Mouse (Mus musculus) G1E (cell line): Measurements from ENCODE around the gene Mknk2. TPM values are rescaled to one million over a fixed set of nuclear protein-coding genes. Genes with fewer than 3 reads are reported as not detected.
A peak's percentile ranks its signal among the peaks of the same experiment; 100 is the strongest.

Experiments used
- ATAC-seq: 2 replicates; pipeline ENCODE4 v1.8.0; 2016; ENCODE audit warnings: mild to moderate bottlenecking; ENCODE audit not compliant: insufficient number of reproducible peaks, poor library complexity, low FRiP score, severe bottlenecking; ENCODE audit errors: extremely low read depth
- DNase-seq: peaks from one replicate; pipeline ENCODE4 v3.0.0; 2012; ENCODE audit warnings: low spot score
- H3K27me3 ChIP-seq: 2 replicates; pipeline ENCODE4 v1.6.1; 2012; ENCODE audit warnings: mild to moderate bottlenecking, low read length, inconsistent platforms; ENCODE audit not compliant: insufficient read depth
- H3K36me3 ChIP-seq: replicated peaks from 2 replicates; pipeline ENCODE3; 2012; ENCODE audit warnings: mild to moderate bottlenecking, inconsistent platforms
- H3K4me1 ChIP-seq: 2 replicates; pipeline ENCODE4 v1.6.1; 2012; ENCODE audit warnings: low read depth, low read length, inconsistent platforms, mixed read lengths; ENCODE audit not compliant: insufficient read depth
- H3K4me3 ChIP-seq: 2 replicates; pipeline ENCODE4 v1.5.1; 2012; ENCODE audit warnings: low read depth, mild to moderate bottlenecking, inconsistent platforms, low read length, moderate library complexity, mixed read lengths
- H3K9me3 ChIP-seq: replicated peaks from 2 replicates; pipeline ENCODE4 v1.6.1; 2012; ENCODE audit warnings: inconsistent platforms
- CTCF ChIP-seq: IDR thresholded peaks from 2 replicates; pipeline ENCODE4 v1.5.1; 2012; ENCODE audit warnings: low read depth, low read length, inconsistent platforms, mixed read lengths
- GATA1 ChIP-seq: IDR thresholded peaks from 2 replicates; pipeline ENCODE4 v1.6.1; 2012; ENCODE audit warnings: borderline replicate concordance, low read length, inconsistent platforms, mixed read lengths
- GATA2 ChIP-seq: IDR thresholded peaks from 2 replicates; pipeline ENCODE4 v1.6.1; 2012; ENCODE audit warnings: low read depth, low read length, inconsistent platforms, borderline replicate concordance
- POLR2AphosphoS5 ChIP-seq: IDR thresholded peaks from 2 replicates; pipeline ENCODE4 v1.6.1; 2012; ENCODE audit warnings: low read depth, low read length, inconsistent platforms; ENCODE audit not compliant: insufficient replicate concordance
- TAL1 ChIP-seq: conservative IDR thresholded peaks from 2 replicates; pipeline ENCODE4 v1.6.1; 2012; ENCODE audit warnings: low read depth, low read length, inconsistent platforms, mixed read lengths
- polyA plus RNA-seq: library from polyadenylated mRNA; stranded (reverse); fragments of >175 nt; gene quantifications from 2 replicates; pipeline ENCODE4 v1.2.3, GENCODE M21; 2012
- total RNA-seq, 2 experiments: library from RNA; stranded (forward) in 1 of 2; stranded (reverse) in 1 of 2; fragments of 200-1000 nt in 1 of 2; fragments of >200 nt in 1 of 2; fragmentation: Nextera tagmentation in 1 of 2; gene quantifications; 2 replicates each; pipeline ENCODE4 v1.2.3; 2014 to 2017

The Mknk2 gene
- total and polyA plus RNA-seq, 3 experiments, result 70.4 to 455 (median 140) TPM

DNA sequence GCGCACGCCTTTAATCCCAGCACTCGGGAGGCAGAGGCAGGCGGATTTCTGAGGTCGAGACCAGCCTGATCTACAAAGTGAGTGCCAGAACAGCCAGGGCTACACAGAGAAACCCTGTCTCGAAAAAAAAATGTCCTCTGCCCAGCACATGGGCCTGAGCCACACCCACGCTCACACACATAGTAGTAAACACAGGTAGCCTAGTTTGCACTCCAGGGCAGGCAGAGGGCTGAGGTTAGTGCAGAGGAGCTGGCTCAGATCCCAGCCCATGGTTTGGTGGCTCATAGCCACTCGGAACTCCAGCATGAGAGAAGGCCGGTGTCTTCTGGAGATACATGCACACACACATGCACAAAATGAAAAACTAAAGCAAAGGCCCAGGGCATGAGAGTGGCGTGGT, 31.0 kb downstream of the Mknk2 start:
- no peak for DNase-seq
- Histone ChIP-seq H3K36me3 (peaks cover 87% of the 10 kb centered on the region), H3K9me3 (no peaks in the 10 kb centered on the region), H3K4me3 (no peak overlapping the region), H3K4me1 (peaks cover 24% of the 10 kb centered on the region), H3K27me3 (no peaks in the 10 kb centered on the region; the same call in 1 of the 2 replicates)
- TF ChIP-seq TAL1 (no peak), GATA1 (no peak), GATA2 (no peak)
- ATAC-seq, result no peak

GRCm38 (mm10) chr10:80635345-80635744, 42.6 kb downstream of the Mknk2 start:
- peaks cover 6% of the 10 kb centered on the region; the same call in 1 of the 2 replicates for H3K27me3 ChIP-seq
- no peaks in the 10 kb centered on the region for H3K9me3 ChIP-seq
- TF ChIP-seq TAL1, result no peak
- TF ChIP-seq GATA1, result no peak
- no peak overlapping the region for H3K4me3 ChIP-seq
- peaks cover 96% of the 10 kb centered on the region for H3K36me3 ChIP-seq
- DNase-seq (no peak), ATAC-seq (no peak)
- H3K4me1 ChIP-seq, result peaks cover 18% of the 10 kb centered on the region

- peaks cover 93% of the 10 kb centered on the region for H3K36me3 ChIP-seq
- H3K27me3 ChIP-seq, result no peaks in the 10 kb centered on the region
- H3K4me1 ChIP-seq, result peaks cover 68% of the 10 kb centered on the region
- no peaks in the 10 kb centered on the region for H3K9me3 ChIP-seq
- DNase-seq (no peak), ATAC-seq (no peak)
- H3K4me3 ChIP-seq, result no peak overlapping the region
- TF ChIP-seq CTCF (no peak), TAL1 (no peak), GATA2 (no peak), GATA1 (no peak), POLR2AphosphoS5 (no peak)
Measured at GRCm38 (mm10) chr10:80628925-80629324, 49.0 kb downstream of the Mknk2 start.

DNA sequence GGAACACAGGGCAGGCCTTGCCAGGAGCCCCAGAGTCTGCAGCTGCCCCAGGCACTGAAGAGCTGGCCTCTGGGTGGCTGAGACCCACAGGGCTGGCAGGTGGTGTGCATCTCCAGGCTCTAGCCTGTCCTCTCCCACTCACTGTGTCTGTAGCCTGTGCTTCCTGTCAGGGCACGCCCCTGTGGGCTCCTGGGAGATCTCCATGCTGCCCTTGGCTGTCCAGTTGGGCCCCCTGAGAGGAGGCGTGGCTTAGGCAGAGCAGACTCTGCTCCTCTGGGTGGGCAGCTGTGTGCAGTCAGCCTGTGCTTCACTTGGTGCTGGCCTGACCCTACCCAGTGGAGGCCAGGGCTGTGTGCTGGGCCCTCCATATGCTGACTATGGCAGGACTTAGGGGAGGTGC, 50.2 kb downstream of the Mknk2 start:
- ATAC-seq (no peak; the same call in 1 of the 2 replicates), DNase-seq (no peak)
- peaks cover 89% of the 10 kb centered on the region for H3K36me3 ChIP-seq
- no peaks in the 10 kb centered on the region for H3K9me3 ChIP-seq
- TF ChIP-seq GATA2 (no peak), TAL1 (no peak), GATA1 (no peak), POLR2AphosphoS5 (no peak), CTCF (no peak)
- H3K4me3 ChIP-seq, result peak overlapping the region; percentile 3; the same call in 1 of the 2 replicates
- no peaks in the 10 kb centered on the region for H3K27me3 ChIP-seq
- peaks cover 78% of the 10 kb centered on the region for H3K4me1 ChIP-seq

GRCm38 (mm10) chr10:80625764-80626163, 52.1 kb downstream of the Mknk2 start:
- ATAC-seq, result no peak
- no peaks in the 10 kb centered on the region for H3K27me3 ChIP-seq
- no peaks in the 10 kb centered on the region for H3K9me3 ChIP-seq
- peaks cover 70% of the 10 kb centered on the region for H3K36me3 ChIP-seq
- H3K4me3 ChIP-seq, result no peak overlapping the region
- H3K4me1 ChIP-seq, result peaks cover 75% of the 10 kb centered on the region
- TF ChIP-seq CTCF (no peak), POLR2AphosphoS5 (no peak), GATA1 (no peak), GATA2 (no peak), TAL1 (no peak)
- DNase-seq, result no peak

DNA sequence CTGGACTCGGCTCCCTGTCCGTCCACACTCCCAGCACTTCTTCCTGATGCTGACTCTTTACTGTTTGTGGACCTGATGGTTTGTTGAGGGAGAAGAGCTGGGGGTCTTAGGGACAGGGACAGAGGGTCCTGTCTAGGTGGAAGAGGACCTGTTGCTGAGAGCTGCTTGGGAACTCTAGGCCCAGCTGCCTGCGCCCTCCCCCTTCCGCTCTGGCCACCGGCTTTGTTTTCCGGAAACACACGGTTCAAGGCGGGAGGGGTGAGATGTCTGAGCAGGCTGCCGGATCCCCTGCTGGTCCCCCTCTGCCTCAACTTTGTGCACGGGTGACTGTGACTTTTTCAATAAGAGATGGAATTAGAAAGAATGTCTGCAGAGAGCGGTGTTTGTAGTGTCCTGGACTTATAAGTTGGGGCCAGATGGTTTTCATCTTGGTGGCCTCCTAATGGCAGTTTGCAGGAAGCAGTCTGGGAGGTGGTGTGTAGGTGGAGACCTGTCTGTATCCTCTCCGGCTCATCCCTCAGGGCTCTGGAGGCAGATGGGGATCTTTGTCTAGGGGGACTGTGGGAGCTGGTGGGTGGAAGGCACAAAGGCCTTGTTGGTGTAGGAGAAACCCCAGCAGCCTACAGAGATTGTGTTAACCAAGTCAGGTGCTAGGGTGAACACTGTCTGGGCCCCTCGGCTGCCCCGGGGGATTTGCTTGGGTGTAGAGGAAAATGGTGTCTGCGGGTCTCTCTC, 54.3 kb downstream of the Mknk2 start:
- peaks cover 60% of the 10 kb centered on the region for H3K36me3 ChIP-seq
- TF ChIP-seq TAL1, result no peak
- no peak for TF ChIP-seq GATA2
- TF ChIP-seq GATA1, result no peak
- no peak for TF ChIP-seq CTCF
- TF ChIP-seq POLR2AphosphoS5, result no peak
- H3K4me3 ChIP-seq, result peak overlapping the region; percentile 94
- no peaks in the 10 kb centered on the region for H3K27me3 ChIP-seq
- H3K4me1 ChIP-seq, result peaks cover 72% of the 10 kb centered on the region
- DNase-seq (peak; percentile 53), ATAC-seq (no peak)
- H3K9me3 ChIP-seq, result no peaks in the 10 kb centered on the region
